Mouse (Mus musculus) naive thymus-derived CD4-positive, alpha-beta T cell, adult 2 months (primary cell): ENCODE measurements around the gene Lrp8.

Source experiments
- DNase-seq: peaks from one replicate; pipeline ENCODE4 v3.0.0-alpha.2; 2011; ENCODE audit warnings: low read depth

Lrp8 gene

GRCm38 (mm10) chr4:107923145-107923802 is 121.2 kb downstream of the Lrp8 start, which contains the start of gene Cpt2:
TSS of gene Cpt2 (minus strand) at chr4:107923610.
- DNase-seq = peak; percentile 96

- no peak for DNase-seq
These were observed 121.7 kb downstream of the Lrp8 start for GRCm38 (mm10) chr4:107923803-107924194.
